Comparison of ENCODE assay signal across 8 mouse cellular contexts in genomic region chr4:117495869-117496401, GRCm38 (mm10). TPM values are rescaled to one million over a fixed set of nuclear protein-coding genes. Genes with fewer than 3 reads are reported as not detected.
A peak's percentile ranks its signal among the peaks of the same experiment; 100 is the strongest.
DNase-seq lines count a peak whose midpoint lies in the region; ATAC-seq and TF ChIP-seq lines count a peak whose summit lies in the region.

No protein-coding gene starts in this region.

- H3K9ac ChIP-seq in forebrain, embryonic 16.5 days (replicated peaks; ENCODE audit: low read depth, low read length), result peak overlapping the region; percentile 48
- H3K9ac ChIP-seq in limb, embryonic 11.5 days (ENCODE audit: low read length), result peak overlapping the region; percentile 69

- intact Hi-C loops in left cerebral cortex, postnatal 4 days (cut with DNase I), result loop anchor here (10.0 kb wide), 1 partner anchor 179 kb away; no protein-coding TSS in a partner anchor

- ATAC-seq in forebrain, embryonic 16.5 days, result no peak
- peak; percentile 42; the same call in 1 of the 2 replicates for ATAC-seq in limb, embryonic 11.5 days (ENCODE audit: insufficient number of reproducible peaks, low FRiP score, low TSS enrichment, low read depth)

- no peaks in the 10 kb centered on the region for H3K36me3 ChIP-seq in forebrain, embryonic 16.5 days (ENCODE audit: control insufficient read depth, insufficient read depth)
- no peaks in the 10 kb centered on the region for H3K36me3 ChIP-seq in limb, embryonic 11.5 days (ENCODE audit: control insufficient read depth, insufficient read depth, low read length)
- no peaks in the 10 kb centered on the region for H3K36me3 ChIP-seq in small intestine, adult 2 months (ENCODE audit: control insufficient read depth, insufficient read depth, low read length)

- peak overlapping the region; percentile 76 for H3K4me2 ChIP-seq in forebrain, embryonic 16.5 days (ENCODE audit: low read length)
- peak overlapping the region; percentile 92 for H3K4me2 ChIP-seq in limb, embryonic 11.5 days (ENCODE audit: low read depth, severe bottlenecking)

- TF ChIP-seq POLR2A in small intestine, adult 2 months (IDR thresholded peaks at IDR 0.05; ENCODE audit: low read depth, low read length), result no peak

- no peak for TF ChIP-seq CTCF in small intestine, adult 2 months (IDR thresholded peaks at IDR 0.05; ENCODE audit: extremely low read depth, insufficient read length, insufficient replicate concordance, low read depth, low read length)

- DNase-seq in left cerebral cortex, postnatal 4 days, result peak; percentile 24
- DNase-seq in left cerebral cortex, adult 8-10 months (ENCODE audit: low spot score in 2 of 2), result no peak
- DNase-seq in limb, embryonic 11.5 days (ENCODE audit: low spot score), result peak; percentile 68
- no peak for DNase-seq in urinary bladder, postnatal 10 days (ENCODE audit: low spot score)
- DNase-seq in layer of hippocampus, adult 11-12 months (ENCODE audit: low spot score), result no peak

- H3K9me3 ChIP-seq in forebrain, embryonic 16.5 days (ENCODE audit: control insufficient read depth, low read length), result no peaks in the 10 kb centered on the region
- H3K9me3 ChIP-seq in limb, embryonic 11.5 days (ENCODE audit: control insufficient read depth, low read length), result no peaks in the 10 kb centered on the region

- under 1% methylated on average over 33 of the region's 33 CpGs for WGBS in forebrain, embryonic 16.5 days
- WGBS in limb, embryonic 11.5 days, result under 1% methylated on average over 33 of the region's 33 CpGs
- under 1% methylated on average over 33 of the region's 33 CpGs for WGBS in small intestine, adult 2 months

- H3K27ac ChIP-seq in brown adipose tissue, adult 24 weeks (replicated peaks; ENCODE audit: low read depth, low read length), result peak overlapping the region; percentile 43
- H3K27ac ChIP-seq in forebrain, embryonic 16.5 days (ENCODE audit: low read length), result no peak overlapping the region
- H3K27ac ChIP-seq in limb, embryonic 11.5 days (replicated peaks; ENCODE audit: low read depth, low read length), result peak overlapping the region; percentile 84
- no peak overlapping the region for H3K27ac ChIP-seq in small intestine, adult 2 months (ENCODE audit: insufficient read depth, low read depth, low read length)

- no peaks in the 10 kb centered on the region; the same call in 1 of the 2 replicates for H3K4me1 ChIP-seq in brown adipose tissue, adult 24 weeks (ENCODE audit: control insufficient read depth, insufficient read depth, insufficient read length, low read length)
- H3K4me1 ChIP-seq in forebrain, embryonic 16.5 days (replicated peaks; ENCODE audit: control insufficient read depth, insufficient read depth, low read length), result peaks cover 34% of the 10 kb centered on the region
- H3K4me1 ChIP-seq in limb, embryonic 11.5 days (ENCODE audit: control insufficient read depth, insufficient read depth, low read length), result peaks cover 12% of the 10 kb centered on the region; the same call in 1 of the 2 replicates
- peaks cover 19% of the 10 kb centered on the region for H3K4me1 ChIP-seq in small intestine, adult 2 months (ENCODE audit: control insufficient read depth, insufficient read depth, insufficient read length, low read length)

- H3K27me3 ChIP-seq in forebrain, embryonic 16.5 days (replicated peaks; ENCODE audit: control insufficient read depth, insufficient read depth, low read length), result peaks cover 26% of the 10 kb centered on the region
- H3K27me3 ChIP-seq in limb, embryonic 11.5 days (ENCODE audit: control insufficient read depth, insufficient read depth, low read length), result peaks cover 16% of the 10 kb centered on the region
- H3K27me3 ChIP-seq in small intestine, adult 2 months (ENCODE audit: control insufficient read depth, insufficient read depth, low read length), result peaks cover 58% of the 10 kb centered on the region

- H3K4me3 ChIP-seq in brown adipose tissue, adult 24 weeks (ENCODE audit: insufficient read depth, low read depth, low read length), result peak overlapping the region; percentile 70
- H3K4me3 ChIP-seq in forebrain, embryonic 16.5 days (replicated peaks; ENCODE audit: low read length), result peak overlapping the region; percentile 45
- H3K4me3 ChIP-seq in limb, embryonic 11.5 days (ENCODE audit: low read depth, low read length), result peak overlapping the region; percentile 63
- H3K4me3 ChIP-seq in small intestine, adult 2 months (ENCODE audit: low read depth, low read length), result peak overlapping the region; percentile 39

RNA-seq across cellular contexts. Expression of gene Rnf220, which starts 0.9 kb away (rescaled TPM):
- total RNA-seq in left cerebral cortex, postnatal 4 days (2021), result 100 to 1,000 TPM; 140 to 143 TPM
- total RNA-seq in left cerebral cortex, adult 8-10 months (2022), result 100 to 1,000 TPM; 202 to 206 (median 204) TPM
- 17.7 and 26.1 TPM in 2 replicates for polyA plus RNA-seq in brown adipose tissue, adult 24 weeks (2012; ENCODE audit: insufficient read depth, insufficient read length, missing spikeins)
- polyA plus RNA-seq in forebrain, embryonic 16.5 days (2015; fragmentation: Nextera tagmentation; extraction: Ambion mirVana), result 121 and 129 TPM in 2 replicates
- 69.8 and 78.5 TPM in 2 replicates for polyA plus RNA-seq in limb, embryonic 11.5 days (2014; fragmentation: Nextera tagmentation; extraction: Ambion mirVana)
- polyA plus RNA-seq in small intestine, adult 2 months (2012; rRNA removed), result 40.6 and 73.9 TPM in 2 replicates

RNA-seq across cellular contexts. Expression of gene Eri3, which starts 54.2 kb away (rescaled TPM):
- total RNA-seq in left cerebral cortex, postnatal 4 days (2021), result 100 to 1,000 TPM; 257 to 277 TPM
- 100 to 1,000 TPM; 212 to 232 (median 224) TPM for total RNA-seq in left cerebral cortex, adult 8-10 months (2022)
- 33.0 and 36.3 TPM in 2 replicates for polyA plus RNA-seq in brown adipose tissue, adult 24 weeks (2012; ENCODE audit: insufficient read depth, insufficient read length, missing spikeins)
- polyA plus RNA-seq in forebrain, embryonic 16.5 days (2015; fragmentation: Nextera tagmentation; extraction: Ambion mirVana), result 256 and 257 TPM in 2 replicates
- polyA plus RNA-seq in limb, embryonic 11.5 days (2014; fragmentation: Nextera tagmentation; extraction: Ambion mirVana), result 140 and 151 TPM in 2 replicates
- 36.2 and 59.2 TPM in 2 replicates for polyA plus RNA-seq in small intestine, adult 2 months (2012; rRNA removed)

Comparison
In these comparisons a context has a peak if more than half of its experiments do, and no peak if none do; other contexts are left out.
1. DNase-seq: peak in left cerebral cortex, postnatal 4 days (single experiment) and limb, embryonic 11.5 days (single experiment); none in left cerebral cortex, adult 8-10 months (0 of 2), urinary bladder, postnatal 10 days (single experiment) and layer of hippocampus, adult 11-12 months (single experiment).
2. H3K27ac ChIP-seq: peak in brown adipose tissue, adult 24 weeks (single experiment) and limb, embryonic 11.5 days (single experiment); none in forebrain, embryonic 16.5 days (single experiment) and small intestine, adult 2 months (single experiment).
3. Peak in every context shown above with its lines, with median percentiles within 50 percentile points of each other: H3K4me3 ChIP-seq.